Mouse (Mus musculus) small intestine, adult 2 months (tissue): Measurements from ENCODE around the gene Vtn. TPM values are rescaled to one million over a fixed set of nuclear protein-coding genes. Genes with fewer than 3 reads are reported as not detected.

ENCODE experiments used
- H3K27ac ChIP-seq: fragments of 200-500 bp; 2 replicates; pipeline ENCODE4 v1.5.1; 2012; ENCODE audit warnings: low read depth, low read length, control low read depth, inconsistent platforms; ENCODE audit not compliant: insufficient read depth
- H3K27me3 ChIP-seq: fragments of 200-500 bp; 2 replicates; pipeline ENCODE4 v1.6.1; 2012; ENCODE audit warnings: mild to moderate bottlenecking, moderate library complexity, low read length, inconsistent platforms; ENCODE audit not compliant: control insufficient read depth, insufficient read depth
- H3K36me3 ChIP-seq: fragments of 200-500 bp; 2 replicates; pipeline ENCODE4 v1.6.1; 2012; ENCODE audit warnings: mild to moderate bottlenecking, low read length, control low read depth, inconsistent platforms; ENCODE audit not compliant: control insufficient read depth, insufficient read depth
- H3K4me1 ChIP-seq: fragments of 200-500 bp; 2 replicates; pipeline ENCODE4 v1.6.1; 2012; ENCODE audit warnings: low read length, inconsistent platforms, mixed read lengths; ENCODE audit not compliant: control insufficient read depth, insufficient read depth, insufficient read length
- H3K4me3 ChIP-seq: fragments of 200-500 bp; 2 replicates; pipeline ENCODE4 v1.5.1; 2012; ENCODE audit warnings: low read depth, mild to moderate bottlenecking, control low read depth, inconsistent platforms, low read length, moderate library complexity
- CTCF ChIP-seq: fragments of 200-500 bp; IDR thresholded peaks from 2 replicates; pipeline ENCODE4 v1.5.1; 2012; ENCODE audit warnings: low read depth, mild to moderate bottlenecking, control low read depth, inconsistent platforms, low read length, moderate library complexity, mixed read lengths; ENCODE audit not compliant: insufficient replicate concordance, insufficient read length; ENCODE audit errors: extremely low read depth
- POLR2A ChIP-seq: fragments of 200-500 bp; IDR thresholded peaks from 2 replicates; pipeline ENCODE4 v1.6.1; 2012; ENCODE audit warnings: low read depth, mild to moderate bottlenecking, control low read depth, inconsistent platforms, low read length, moderate library complexity
- WGBS: fragments of 180-500 bp; shearing (Covaris S2); methylation state at CpG from one replicate; pipeline ENCODE4 v1.1.7; 2018; 5-methylcytosine and 5-hydroxymethylcytosine counted together
- polyA plus RNA-seq: library from polyadenylated mRNA; depleted of rRNA; stranded (reverse); fragments of >200 nt; gene quantifications from 2 replicates; pipeline ENCODE4 v1.2.3, GENCODE M21; 2012

The Vtn gene
- polyA plus RNA-seq, 1 experiment: 3.2 TPM

DNA sequence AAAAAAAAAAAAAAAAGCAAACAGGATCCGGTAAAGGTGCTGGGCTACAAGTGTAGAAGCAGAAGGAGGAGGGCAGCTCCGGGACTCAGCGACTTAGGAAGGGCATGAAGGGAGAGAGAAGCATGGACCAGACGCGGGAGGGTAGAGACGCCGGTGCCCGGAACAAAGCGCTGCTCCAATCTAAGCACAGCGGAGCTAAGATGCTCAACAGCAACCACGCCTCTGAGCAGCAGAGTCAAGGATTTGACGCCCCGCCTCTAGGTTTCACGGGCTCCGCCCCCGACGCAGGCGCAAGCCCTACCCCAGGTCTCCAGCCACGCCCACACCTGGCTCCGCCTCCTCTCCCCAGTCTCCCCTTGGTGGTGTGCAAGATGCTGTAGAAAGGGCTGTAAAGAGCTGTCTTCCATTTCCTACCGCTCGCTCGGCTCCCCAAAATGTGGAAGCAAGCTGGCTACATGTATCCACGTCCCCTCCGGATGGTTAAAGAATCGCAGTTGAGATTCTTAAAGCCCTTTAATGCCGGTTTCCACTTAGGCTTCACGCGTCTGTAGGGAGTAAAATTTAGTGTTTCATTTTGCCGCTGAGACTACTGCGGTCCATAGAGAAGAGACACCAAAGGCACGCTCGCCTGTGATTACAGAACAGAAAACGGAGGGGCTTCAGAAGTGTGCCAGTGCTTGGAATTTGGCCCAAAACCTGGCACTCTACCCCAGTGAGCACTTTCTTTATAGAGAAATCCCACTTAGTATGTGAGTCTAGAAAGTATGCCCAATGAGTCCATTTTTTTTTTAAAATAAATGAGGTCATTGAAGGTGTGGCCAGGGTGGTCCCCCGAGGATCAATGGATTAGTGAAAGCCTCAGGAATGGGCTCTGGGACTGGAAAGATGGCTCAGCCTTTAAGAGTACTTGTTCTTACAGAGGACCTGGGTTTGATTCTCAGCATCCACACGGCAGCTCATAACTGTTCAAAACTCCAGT lies 1.1 kb upstream of the Vtn start, which contains the start of gene Sarm1:
Sarm1 (minus strand) TSS at position 211 of the 979 bp plus-strand sequence.
- Histone ChIP-seq H3K27me3 (peaks cover 21% of the 10 kb centered on the region), H3K4me1 (peaks cover 6% of the 10 kb centered on the region), H3K27ac (no peak within 1 kb of the TSS), H3K4me3 (peak within 1 kb of the TSS; percentile 52), H3K36me3 (no peaks in the 10 kb centered on the region)
- 3% methylated on average over 36 of the region's 36 CpGs for WGBS
- no peak for TF ChIP-seq CTCF
- no peak for TF ChIP-seq POLR2A

- peaks cover 6% of the 10 kb centered on the region for H3K4me1 ChIP-seq
- peaks cover 21% of the 10 kb centered on the region for H3K27me3 ChIP-seq
- H3K36me3 ChIP-seq: no peaks in the 10 kb centered on the region
- TF ChIP-seq CTCF: no peak
- 43% methylated on average over 16 of the region's 16 CpGs for WGBS
- H3K4me3 ChIP-seq: no peak overlapping the region
- no peak overlapping the region for H3K27ac ChIP-seq
Observed at GRCm38 (mm10) chr11:78499543-78499942, 652 bp downstream of the Vtn start.

DNA sequence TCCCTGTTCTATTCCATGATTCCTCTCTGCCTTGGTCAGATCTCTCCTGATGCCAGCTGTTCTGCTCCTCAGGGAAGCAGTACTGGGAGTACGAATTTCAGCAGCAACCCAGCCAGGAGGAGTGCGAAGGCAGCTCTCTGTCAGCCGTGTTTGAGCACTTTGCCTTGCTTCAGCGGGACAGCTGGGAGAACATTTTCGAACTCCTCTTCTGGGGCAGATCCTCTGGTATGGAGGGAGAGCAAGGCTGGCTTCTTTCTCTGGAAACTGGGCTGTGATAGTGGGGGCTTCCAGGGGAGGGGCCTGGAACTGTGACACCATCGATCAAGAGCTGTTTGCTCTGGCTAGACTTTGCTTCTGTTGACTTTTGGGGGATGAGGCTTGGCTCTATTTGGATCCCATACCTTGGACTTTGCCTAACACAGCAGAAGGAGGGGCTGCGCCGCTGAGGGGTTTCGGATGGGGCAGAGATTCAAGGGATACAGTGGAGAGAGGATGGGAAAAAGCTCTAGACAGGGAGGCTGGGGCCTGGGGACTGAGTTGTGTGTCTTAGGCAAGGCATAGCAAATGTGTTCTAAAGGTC lies 1.8 kb downstream of the Vtn start:
- Histone ChIP-seq H3K4me1 (peaks cover 6% of the 10 kb centered on the region), H3K36me3 (peaks cover 4% of the 10 kb centered on the region; the same call in 1 of the 2 replicates), H3K27me3 (peaks cover 21% of the 10 kb centered on the region), H3K4me3 (no peak overlapping the region), H3K27ac (no peak overlapping the region)
- 23% methylated on average over 9 of the region's 9 CpGs for WGBS
- TF ChIP-seq POLR2A (no peak), CTCF (no peak)

DNA sequence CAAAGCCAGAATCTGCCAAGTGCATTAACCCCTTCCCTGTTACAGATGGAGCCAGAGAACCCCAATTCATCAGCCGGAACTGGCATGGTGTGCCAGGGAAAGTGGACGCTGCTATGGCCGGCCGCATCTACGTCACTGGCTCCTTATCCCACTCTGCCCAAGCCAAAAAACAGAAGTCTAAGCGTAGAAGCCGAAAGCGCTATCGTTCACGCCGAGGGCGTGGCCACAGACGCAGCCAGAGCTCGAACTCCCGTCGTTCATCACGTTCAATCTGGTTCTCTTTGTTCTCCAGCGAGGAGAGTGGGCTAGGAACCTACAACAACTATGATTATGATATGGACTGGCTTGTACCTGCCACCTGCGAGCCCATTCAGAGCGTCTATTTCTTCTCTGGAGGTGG lies 2.6 kb downstream of the Vtn start:
- no peak for TF ChIP-seq CTCF
- no peak for TF ChIP-seq POLR2A
- no peak overlapping the region for H3K27ac ChIP-seq
- 67% methylated on average over 20 of the region's 20 CpGs for WGBS
- peaks cover 6% of the 10 kb centered on the region for H3K4me1 ChIP-seq
- H3K36me3 ChIP-seq: peaks cover 9% of the 10 kb centered on the region
- peaks cover 17% of the 10 kb centered on the region for H3K27me3 ChIP-seq
- no peak overlapping the region for H3K4me3 ChIP-seq

DNA sequence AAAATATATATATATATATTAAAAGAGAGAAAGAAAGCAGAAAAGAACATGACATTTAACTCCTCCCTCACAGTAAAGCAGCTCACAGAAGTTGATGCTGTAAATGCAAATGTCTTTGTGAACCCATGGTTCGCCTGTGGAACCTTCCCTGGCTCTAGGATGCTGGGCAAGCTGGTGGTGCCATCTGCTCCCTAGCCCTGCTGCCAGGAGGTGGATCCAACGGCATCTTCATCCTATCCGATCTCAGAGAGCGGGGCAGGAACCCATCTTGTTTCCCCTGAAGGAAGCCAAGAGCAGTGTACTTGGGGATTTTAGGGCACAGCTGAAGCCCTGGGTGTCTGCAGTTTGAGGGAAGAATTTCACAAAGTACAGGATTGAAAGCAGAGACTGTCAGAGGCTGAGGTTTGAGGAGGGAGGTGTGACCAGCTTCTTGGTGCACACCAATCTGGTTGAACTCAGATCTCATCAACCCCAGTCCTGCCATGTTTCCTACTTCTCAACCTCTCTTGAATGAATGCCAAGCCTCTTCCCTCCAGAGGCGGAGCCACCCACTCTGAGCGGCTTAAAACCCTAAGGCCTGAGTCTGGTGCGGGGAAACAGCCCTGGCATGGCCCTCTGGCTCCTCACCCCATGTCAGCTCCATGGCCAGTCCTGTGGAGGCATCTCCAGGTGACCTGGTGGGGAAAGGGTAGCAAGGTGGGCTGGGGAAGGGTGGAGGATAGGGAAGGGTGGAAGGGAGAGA lies 4.2 kb downstream of the Vtn start, which contains the start of gene Sebox:
Sebox (plus strand) TSS at position 539 of the 742 bp plus-strand sequence.
- H3K36me3 ChIP-seq: peaks cover 21% of the 10 kb centered on the region
- no peak for TF ChIP-seq POLR2A
- TF ChIP-seq CTCF: no peak
- WGBS: 63% methylated on average over 7 of the region's 7 CpGs

GRCm38 (mm10) chr11:78505430-78505829 lies 6.5 kb downstream of the Vtn start:
- 84% methylated on average over 3 of the region's 3 CpGs for WGBS

More for the DNA sequence above, 4.2 kb downstream of the Vtn start, which contains the start of gene Sebox:
- Histone ChIP-seq H3K27ac (no peak within 1 kb of the TSS), H3K27me3 (peaks cover 11% of the 10 kb centered on the region), H3K4me3 (no peak within 1 kb of the TSS), H3K4me1 (no peaks in the 10 kb centered on the region)

DNA sequence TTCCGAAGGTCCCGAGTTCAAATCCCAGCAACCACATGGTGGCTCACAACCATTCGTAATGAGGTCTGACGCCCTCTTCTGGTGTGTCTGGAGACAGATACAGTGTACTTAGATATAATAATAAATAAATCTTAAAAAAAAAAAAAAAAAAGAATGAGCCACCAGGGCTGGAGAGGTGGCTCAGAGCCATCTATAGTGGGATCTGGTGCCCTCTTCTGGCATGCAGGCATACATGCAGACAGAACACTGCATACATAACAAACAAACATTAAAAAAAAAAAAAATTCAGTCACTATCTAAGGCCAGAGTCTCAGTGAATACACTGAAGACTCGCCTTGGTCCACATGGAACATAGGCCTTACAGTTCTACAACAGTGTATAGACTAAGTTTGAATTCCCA lies 10.3 kb downstream of the Vtn start:
- whole genome bisulfite sequencing: 80% methylated on average over 5 of the region's 5 CpGs
- no peaks in the 10 kb centered on the region for H3K27me3 ChIP-seq
- no peak overlapping the region for H3K4me3 ChIP-seq
- H3K36me3 ChIP-seq: peaks cover 36% of the 10 kb centered on the region
- no peak overlapping the region for H3K27ac ChIP-seq
- H3K4me1 ChIP-seq: no peaks in the 10 kb centered on the region
- TF ChIP-seq POLR2A: no peak
- no peak for TF ChIP-seq CTCF

More at GRCm38 (mm10) chr11:78505430-78505829, 6.5 kb downstream of the Vtn start:
- no peak for TF ChIP-seq POLR2A
- TF ChIP-seq CTCF: no peak
- H3K27ac ChIP-seq: no peak overlapping the region
- H3K27me3 ChIP-seq: 0 out of 2 replicates have a peak, but pooled peaks cover 6% of the 10 kb centered on the region
- no peak overlapping the region for H3K4me3 ChIP-seq
- peaks cover 36% of the 10 kb centered on the region for H3K36me3 ChIP-seq
- no peaks in the 10 kb centered on the region for H3K4me1 ChIP-seq
